Mouse (Mus musculus) liver, adult 2 months (tissue): ENCODE data around the gene Naaladl2. TPM values are rescaled to one million over a fixed set of nuclear protein-coding genes. Genes with fewer than 3 reads are reported as not detected.

ENCODE experiments used
- DNase-seq: peaks from one replicate; pipeline ENCODE4 v3.0.0-alpha.2; 2011; ENCODE audit warnings: low read depth, low spot score; ENCODE audit errors: extremely low read depth
- H3K27ac ChIP-seq: fragments of 200-500 bp; replicated peaks from 2 replicates; pipeline ENCODE4 v1.5.1; 2012; ENCODE audit warnings: low read depth, mild to moderate bottlenecking, control low read depth, inconsistent platforms, low read length; ENCODE audit not compliant: insufficient read depth
- H3K27me3 ChIP-seq: fragments of 200-500 bp; 2 replicates; pipeline ENCODE4 v1.6.1; 2012; ENCODE audit warnings: mild to moderate bottlenecking, moderate library complexity, low read length, inconsistent platforms; ENCODE audit not compliant: control insufficient read depth, insufficient read depth
- H3K36me3 ChIP-seq: fragments of 200-500 bp; 2 replicates; pipeline ENCODE4 v1.6.1; 2012; ENCODE audit warnings: low read length, inconsistent platforms; ENCODE audit not compliant: control insufficient read depth, insufficient read depth
- H3K4me1 ChIP-seq: fragments of 200-500 bp; 2 replicates; pipeline ENCODE4 v1.6.1; 2011; ENCODE audit warnings: low read length; ENCODE audit not compliant: control insufficient read depth, insufficient read depth
- H3K4me3 ChIP-seq: fragments of 200-500 bp; 2 replicates; pipeline ENCODE4 v1.5.1; 2011; ENCODE audit warnings: low read depth, mild to moderate bottlenecking, control low read depth, low read length, moderate library complexity; ENCODE audit not compliant: insufficient read depth
- H3K79me2 ChIP-seq: fragments of 200-500 bp; 2 replicates; pipeline ENCODE4 v1.6.1; 2012; ENCODE audit warnings: inconsistent platforms, mild to moderate bottlenecking, low read length, moderate library complexity; ENCODE audit not compliant: control insufficient read depth, insufficient read depth
- H3K9ac ChIP-seq: fragments of 200-500 bp; 2 replicates; pipeline ENCODE4 v1.6.1; 2012; ENCODE audit warnings: low read depth, mild to moderate bottlenecking, control low read depth, inconsistent platforms, low read length
- CTCF ChIP-seq: fragments of 200-500 bp; IDR thresholded peaks from 2 replicates; pipeline ENCODE4 v1.5.1; 2011; ENCODE audit warnings: low read depth, low read length, control low read depth
- POLR2A ChIP-seq: fragments of 200-500 bp; IDR thresholded peaks from 2 replicates; pipeline ENCODE4 v1.6.1; 2011; ENCODE audit warnings: low read length, control low read depth; ENCODE audit not compliant: insufficient read depth; ENCODE audit errors: extremely low read depth
- WGBS: fragments of 180-500 bp; shearing (Covaris S2); methylation state at CpG from one replicate; pipeline ENCODE4 v1.1.7; 2018; 5-methylcytosine and 5-hydroxymethylcytosine counted together
- polyA plus RNA-seq: library from polyadenylated mRNA; depleted of rRNA; stranded (reverse); fragments of >200 nt; gene quantifications from 2 replicates; pipeline ENCODE4 v1.2.3, GENCODE M21; 2012
- total RNA-seq: library from RNA; depleted of rRNA; stranded (reverse); fragments of >200 nt; gene quantifications from 2 replicates; pipeline ENCODE4 v1.2.3, GENCODE M21; 2014

Gene Naaladl2
- total and polyA plus RNA-seq, 2 experiments, result 0.31 to 6.9 TPM

DNA sequence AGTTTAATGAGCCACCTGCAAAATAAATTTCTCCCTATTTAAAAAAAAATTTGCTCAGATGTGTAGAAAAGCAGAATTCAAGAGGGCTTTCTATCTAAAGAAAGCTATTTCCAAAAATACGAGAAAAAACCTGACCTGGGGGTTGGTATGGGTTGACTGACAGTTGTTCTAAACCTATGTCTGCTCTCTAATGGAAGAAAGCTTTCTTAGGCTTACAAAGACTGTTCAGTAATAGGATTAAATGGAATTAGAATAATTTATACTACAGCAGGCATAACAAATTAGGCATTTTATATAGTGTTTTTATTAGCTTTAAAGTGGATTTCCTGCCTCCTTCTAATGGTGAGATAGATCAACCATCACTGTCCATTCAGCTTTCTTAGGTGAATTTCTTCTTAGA, 1236.4 kb downstream of the Naaladl2 start:
- no peaks in the 10 kb centered on the region for H3K36me3 ChIP-seq
- TF ChIP-seq CTCF (no peak), POLR2A (no peak)
- WGBS, result 88% methylated on average over 1 of the region's 1 CpGs
- no peak for DNase-seq
- no peak overlapping the region for H3K27ac ChIP-seq
- no peaks in the 10 kb centered on the region for H3K27me3 ChIP-seq
- no peak overlapping the region for H3K4me3 ChIP-seq
- H3K4me1 ChIP-seq, result no peaks in the 10 kb centered on the region
- no peaks in the 10 kb centered on the region for H3K79me2 ChIP-seq
- no peak overlapping the region for H3K9ac ChIP-seq

DNA sequence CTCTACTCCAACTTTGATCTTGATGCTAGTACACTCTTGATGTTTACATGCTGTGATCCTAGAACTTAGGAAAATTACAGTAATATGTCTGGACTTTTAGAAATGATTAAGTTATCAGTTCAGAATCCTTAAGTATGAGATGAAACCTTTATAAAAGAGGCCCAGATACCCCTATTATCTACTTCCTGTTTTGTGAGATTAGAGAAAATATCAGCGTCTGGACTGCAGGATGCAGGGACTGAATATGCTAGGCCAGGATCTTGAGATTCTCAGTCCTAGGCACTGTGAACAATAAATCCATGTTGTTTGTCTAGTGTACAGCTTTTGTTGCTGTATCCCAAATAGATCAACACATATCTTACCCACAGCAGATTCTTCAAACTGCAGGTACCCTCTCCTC, 1278.4 kb downstream of the Naaladl2 start:
- H3K36me3 ChIP-seq, result no peaks in the 10 kb centered on the region
- TF ChIP-seq POLR2A, result no peak
- no peak for DNase-seq
- no peak overlapping the region for H3K4me3 ChIP-seq
- no peak overlapping the region for H3K27ac ChIP-seq
- WGBS, result 55% methylated on average over 1 of the region's 1 CpGs
- no peak overlapping the region for H3K9ac ChIP-seq
- H3K27me3 ChIP-seq, result no peaks in the 10 kb centered on the region
- H3K4me1 ChIP-seq, result no peaks in the 10 kb centered on the region
- H3K79me2 ChIP-seq, result no peaks in the 10 kb centered on the region

GRCm38 (mm10) chr3:23857275-23857674, 1286.8 kb downstream of the Naaladl2 start:
- Histone ChIP-seq H3K27me3 (no peaks in the 10 kb centered on the region), H3K9ac (no peak overlapping the region), H3K27ac (no peak overlapping the region), H3K36me3 (no peaks in the 10 kb centered on the region), H3K4me3 (no peak overlapping the region), H3K4me1 (no peaks in the 10 kb centered on the region), H3K79me2 (no peaks in the 10 kb centered on the region)
- 49% methylated on average over 1 of the region's 1 CpGs for WGBS
- TF ChIP-seq POLR2A, result no peak
- TF ChIP-seq CTCF, result no peak
- no peak for DNase-seq

DNA sequence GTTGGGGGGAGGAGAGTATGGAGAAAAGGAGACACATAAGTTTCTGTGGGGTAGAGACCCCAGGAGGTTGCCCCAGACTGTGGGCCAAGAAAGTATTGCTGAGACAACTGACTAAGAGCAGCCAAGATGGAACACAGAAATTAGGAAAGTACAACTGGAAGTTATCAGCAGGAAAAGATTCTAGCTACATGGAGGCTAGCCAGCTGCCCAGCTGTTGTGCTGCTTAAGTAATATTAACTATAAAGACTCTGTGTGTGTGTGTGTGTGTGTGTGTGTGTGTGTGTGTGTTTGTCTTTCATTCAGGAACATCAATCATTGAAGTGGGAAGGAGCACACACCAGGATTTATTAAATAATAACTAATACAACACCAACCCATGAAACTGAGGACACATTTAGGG, 1326.5 kb downstream of the Naaladl2 start:
- TF ChIP-seq CTCF, result no peak
- no peak for TF ChIP-seq POLR2A
- Histone ChIP-seq H3K27me3 (no peaks in the 10 kb centered on the region), H3K9ac (no peak overlapping the region), H3K4me1 (no peaks in the 10 kb centered on the region), H3K27ac (no peak overlapping the region), H3K36me3 (no peaks in the 10 kb centered on the region), H3K4me3 (no peak overlapping the region), H3K79me2 (no peaks in the 10 kb centered on the region)
- DNase-seq, result no peak

DNA sequence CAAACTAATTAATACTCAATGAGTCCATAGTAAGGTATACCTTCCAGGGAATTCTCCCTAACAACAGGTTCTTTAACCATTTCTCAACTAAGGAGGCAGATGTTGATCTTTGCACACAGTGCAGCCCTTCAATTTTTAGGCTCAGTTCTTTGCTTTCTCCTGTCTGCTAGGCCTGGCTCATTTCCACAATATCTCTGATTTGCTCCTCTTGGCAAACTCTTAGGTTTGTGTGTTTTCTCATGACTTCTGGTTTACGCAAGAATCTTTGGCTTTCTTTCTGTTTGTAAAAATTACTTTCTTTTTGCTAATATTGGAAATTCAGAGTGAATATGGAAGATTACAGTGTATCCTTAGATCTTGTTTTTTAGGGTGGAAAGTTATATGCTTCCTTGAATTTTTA, 1385.3 kb downstream of the Naaladl2 start:
- H3K27ac ChIP-seq, result no peak overlapping the region
- peak; percentile 84 for DNase-seq
- H3K9ac ChIP-seq, result no peak overlapping the region
- H3K4me3 ChIP-seq, result no peak overlapping the region
- WGBS, result 9% methylated on average over 1 of the region's 1 CpGs
- H3K36me3 ChIP-seq, result no peaks in the 10 kb centered on the region
- no peaks in the 10 kb centered on the region for H3K27me3 ChIP-seq
- H3K4me1 ChIP-seq, result peaks cover 2% of the 10 kb centered on the region; the same call in 1 of the 2 replicates
- no peaks in the 10 kb centered on the region for H3K79me2 ChIP-seq
- TF ChIP-seq POLR2A (no peak), CTCF (no peak)
